Mouse (Mus musculus): ENCODE results near the gene Zfp853. TPM values are rescaled to one million over a fixed set of nuclear protein-coding genes. Genes with fewer than 3 reads are reported as not detected.

Gene Zfp853
- total RNA-seq, 4 experiments from 2014 or later: not detected

DNA sequence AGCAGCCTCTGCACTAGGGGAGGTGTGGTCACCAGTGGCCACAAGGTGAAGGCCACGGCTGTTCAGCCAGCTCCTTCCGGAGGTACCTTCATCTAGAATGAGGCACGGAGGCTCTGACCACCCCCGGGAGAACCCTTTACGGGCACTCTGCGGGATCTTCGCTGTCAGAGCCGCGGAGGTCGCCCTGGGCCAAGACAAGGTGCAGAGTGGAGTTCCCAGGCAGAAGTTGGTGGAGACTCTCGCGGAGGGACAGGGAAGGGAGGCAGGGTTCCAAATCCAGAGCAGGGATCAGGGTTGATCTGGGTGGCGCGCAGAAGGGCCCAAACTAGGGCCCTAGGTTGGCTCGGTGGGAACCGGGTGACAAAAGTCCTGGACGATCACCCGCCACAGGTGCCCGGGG is 544 bp downstream of the Zfp853 start:
- no peak for DNase-seq (ENCODE audit: low spot score in 2 of 2)

GRCm38 (mm10) chr5:143289299-143289698 is 4.1 kb downstream of the Zfp853 start:
- DNase-seq (ENCODE audit: low spot score in 2 of 2): no peak

GRCm38 (mm10) chr5:143288378-143288911 is 5.0 kb downstream of the Zfp853 start:
- DNase-seq (ENCODE audit: low spot score in 2 of 2): no peak

DNA sequence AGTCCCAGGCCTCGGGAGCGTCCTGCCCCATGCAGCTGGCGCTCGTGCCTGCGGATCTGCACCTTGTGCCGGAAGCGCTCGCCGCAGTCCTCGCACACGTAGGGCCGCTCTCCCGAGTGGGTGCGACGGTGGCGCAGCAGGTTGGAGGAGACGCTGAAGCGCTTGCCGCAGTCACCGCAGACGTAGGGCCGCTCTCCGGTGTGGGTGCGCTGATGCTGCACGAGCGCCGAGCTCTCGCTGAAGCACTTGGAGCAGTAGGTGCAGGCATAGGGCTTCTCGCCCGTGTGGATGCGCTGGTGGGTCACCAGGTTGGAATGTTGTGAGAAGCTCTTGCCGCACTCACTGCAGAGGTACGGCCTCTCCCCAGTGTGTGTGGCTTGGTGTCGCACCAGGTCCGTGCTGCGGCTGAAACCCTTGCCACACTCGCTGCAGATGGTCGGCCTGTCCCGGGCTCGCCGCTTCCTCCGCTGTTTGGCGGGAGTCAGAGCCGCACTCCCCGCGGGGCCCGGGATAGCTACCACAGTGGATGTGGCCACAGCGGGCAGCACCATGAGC is 5.6 kb downstream of the Zfp853 start:
- no peak for DNase-seq (ENCODE audit: low spot score in 2 of 2)

- no peak for DNase-seq (ENCODE audit: low spot score in 2 of 2)
These were observed 8.7 kb downstream of the Zfp853 start for GRCm38 (mm10) chr5:143284762-143285161.

- no peak for DNase-seq (ENCODE audit: low spot score in 2 of 2)
These were observed 14.2 kb downstream of the Zfp853 start for GRCm38 (mm10) chr5:143279247-143279646.

DNA sequence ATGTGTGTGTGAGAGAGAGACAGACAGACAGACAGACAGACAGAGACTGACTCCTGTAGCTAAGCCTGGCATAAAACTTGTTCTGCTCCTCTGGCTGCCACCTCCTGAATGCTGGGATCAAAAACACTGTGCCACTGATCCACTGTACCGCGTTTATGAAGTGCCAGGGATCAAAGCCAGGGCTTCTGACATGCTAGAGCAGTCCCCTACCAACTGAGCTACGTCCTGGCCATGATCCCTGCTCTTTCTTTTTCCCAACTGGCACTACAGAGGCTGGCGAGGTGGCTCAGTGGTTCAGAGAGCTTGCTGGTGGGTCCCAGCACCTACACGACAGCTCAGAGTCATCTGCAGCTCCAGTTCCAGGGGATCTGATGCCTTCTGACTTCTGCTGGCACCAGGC is 17.7 kb downstream of the Zfp853 start:
- DNase-seq (ENCODE audit: low spot score in 2 of 2): no peak

- DNase-seq (ENCODE audit: low spot score in 2 of 2): no peak
These were observed 20.7 kb downstream of the Zfp853 start for GRCm38 (mm10) chr5:143272540-143273330.

- no peak for DNase-seq (ENCODE audit: low spot score in 2 of 2)
These were observed 21.3 kb downstream of the Zfp853 start for GRCm38 (mm10) chr5:143272108-143272507.

- no peak for DNase-seq (ENCODE audit: low spot score in 2 of 2)
These were observed 21.8 kb downstream of the Zfp853 start for GRCm38 (mm10) chr5:143271642-143272041.

DNA sequence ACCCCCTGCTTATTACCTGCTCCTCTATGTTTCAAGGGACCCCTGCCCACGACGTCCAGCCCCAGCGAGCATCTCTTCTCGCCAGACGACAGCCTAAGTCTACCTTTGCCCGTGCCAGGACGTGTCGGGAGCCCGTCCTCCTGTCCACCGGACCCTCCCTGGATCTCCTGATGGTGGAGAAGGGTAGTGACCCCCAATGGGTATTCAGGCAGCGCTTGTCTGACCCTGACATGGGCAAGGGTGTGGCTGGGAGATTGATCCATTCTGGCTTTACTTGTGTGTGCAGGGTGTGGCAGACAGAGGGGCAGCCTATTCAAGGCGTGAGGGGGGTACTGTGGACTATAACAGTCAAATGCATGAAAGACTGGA is 23.3 kb downstream of the Zfp853 start:
- no peak for DNase-seq (ENCODE audit: low spot score in 2 of 2)

GRCm38 (mm10) chr5:143269363-143270150 is 23.9 kb downstream of the Zfp853 start, which contains the start of gene Zfp316:
Gene Zfp316 (minus strand): TSS chr5:143270022.
- DNase-seq (ENCODE audit: low spot score in 2 of 2): peak; percentile 51 to 63

DNA sequence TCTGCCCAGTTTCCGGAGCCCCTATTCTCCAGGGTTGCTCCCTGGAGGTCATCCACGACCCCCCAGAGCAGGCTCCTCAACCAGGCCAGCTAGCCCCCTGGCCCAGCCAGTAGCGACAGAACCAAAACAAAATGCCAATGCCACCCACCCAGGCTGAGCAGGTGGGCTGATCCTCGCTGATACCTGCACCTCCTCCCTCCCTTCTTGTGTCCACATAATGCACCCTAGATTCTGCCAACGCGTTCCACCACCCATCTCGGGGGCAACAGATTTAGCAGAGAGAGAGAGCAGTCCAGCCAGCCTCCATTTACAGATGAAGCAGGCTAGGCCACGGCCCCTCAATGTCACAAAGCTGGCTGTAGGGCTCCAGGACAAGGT is 24.4 kb downstream of the Zfp853 start:
- no peak for DNase-seq (ENCODE audit: low spot score in 2 of 2)

GRCm38 (mm10) chr5:143266794-143267193 is 26.6 kb downstream of the Zfp853 start:
- DNase-seq (ENCODE audit: low spot score in 2 of 2): no peak

DNA sequence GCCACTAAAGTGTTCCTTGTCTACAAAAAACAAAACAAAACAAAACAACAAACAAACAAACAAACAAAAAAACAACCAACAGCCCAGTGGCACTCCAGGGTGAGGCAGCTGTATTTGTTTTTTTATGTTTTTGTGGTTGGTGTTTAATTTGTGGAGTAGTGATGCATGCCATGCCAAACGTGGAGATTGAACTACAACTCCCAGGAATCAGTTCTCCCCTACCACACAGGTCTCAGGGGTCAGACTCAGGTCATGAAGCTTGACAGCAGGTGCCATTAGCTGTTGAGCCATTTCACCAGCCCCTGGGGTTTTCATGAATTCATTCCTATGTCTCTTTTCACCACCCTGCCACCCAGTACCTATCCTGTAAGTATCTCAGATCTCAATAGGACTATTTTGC is 28.0 kb downstream of the Zfp853 start:
- no peak for DNase-seq (ENCODE audit: low spot score in 2 of 2)

DNA sequence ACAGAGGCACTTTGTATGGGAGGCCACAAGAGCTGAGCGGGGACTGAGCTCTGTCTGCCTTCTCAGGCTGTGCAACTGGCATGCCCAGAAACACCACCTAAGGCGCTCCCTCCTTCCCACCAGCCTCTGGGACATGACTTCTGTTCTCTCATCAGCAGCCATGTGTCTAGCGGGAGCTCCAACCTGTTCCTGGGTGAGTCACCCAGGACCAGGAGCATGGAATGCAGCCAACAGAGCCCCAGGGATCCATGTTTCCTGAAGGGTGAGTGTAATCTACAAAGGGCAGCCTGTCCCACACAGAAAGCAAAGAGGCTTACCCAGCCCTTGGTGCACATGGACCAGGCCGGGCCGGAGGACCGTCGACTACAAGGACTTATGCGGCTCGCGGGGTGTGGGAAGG is 28.7 kb downstream of the Zfp853 start:
- DNase-seq (ENCODE audit: low spot score in 2 of 2): no peak

DNA sequence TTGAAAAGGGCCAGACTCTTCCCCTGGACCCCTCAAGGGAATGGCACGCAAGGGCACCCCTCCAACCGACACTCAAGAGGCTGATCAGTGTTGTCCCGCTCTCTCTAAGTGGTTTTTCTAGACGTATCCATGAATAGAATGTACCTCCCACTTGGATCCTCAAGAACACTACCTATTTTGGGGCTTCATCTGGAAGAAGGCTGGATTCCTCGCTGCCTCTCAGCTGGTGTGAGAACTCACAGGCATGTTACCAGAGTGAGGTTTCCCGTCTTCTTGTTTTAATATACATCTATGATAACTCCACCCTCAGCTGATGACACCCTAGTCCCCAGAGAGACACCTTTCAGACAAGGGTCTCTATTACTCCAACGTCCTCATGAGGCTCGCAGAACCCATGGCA is 31.8 kb downstream of the Zfp853 start:
- DNase-seq (ENCODE audit: low spot score in 2 of 2): no peak

DNA sequence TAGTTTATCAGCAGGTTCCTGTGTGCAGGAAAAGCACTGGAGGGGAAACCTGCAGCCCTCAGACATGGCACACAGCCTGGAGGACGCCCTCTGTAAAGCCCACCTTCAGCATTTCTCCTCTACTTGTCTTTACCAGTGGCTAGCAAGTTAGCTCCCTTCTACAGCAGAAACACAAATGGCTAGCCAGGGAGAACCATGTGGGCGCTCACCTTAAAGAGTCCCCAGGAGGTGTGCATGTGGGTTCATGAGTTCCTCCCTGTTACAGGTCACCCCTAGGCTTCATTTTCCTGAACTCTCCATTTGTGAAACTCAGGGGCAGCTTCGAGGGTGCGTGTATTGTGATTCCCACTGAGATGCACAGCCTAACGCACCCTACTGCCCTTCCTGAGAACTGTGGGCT is 37.6 kb downstream of the Zfp853 start:
- DNase-seq (ENCODE audit: low spot score in 2 of 2): no peak

DNA sequence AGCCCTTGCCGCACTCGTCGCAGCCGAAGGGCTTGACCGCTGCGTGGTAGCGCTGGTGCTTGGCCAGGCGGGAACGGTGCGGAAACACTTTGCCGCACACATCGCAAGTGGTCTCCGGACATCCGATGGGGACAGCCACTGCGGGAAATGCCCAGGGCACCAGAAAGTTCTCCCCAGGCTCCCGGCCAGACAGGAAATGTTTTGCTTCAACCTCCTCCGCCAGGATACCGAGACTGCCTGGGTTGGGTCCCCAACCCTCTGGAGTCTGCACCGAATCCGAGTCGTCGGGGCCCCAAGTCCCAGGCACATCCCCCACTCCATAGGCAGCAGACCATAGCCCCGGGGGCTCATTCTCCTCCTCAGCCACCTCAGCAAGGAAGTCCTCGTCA is 38.3 kb downstream of the Zfp853 start:
- no peak for DNase-seq (ENCODE audit: low spot score in 2 of 2)

GRCm38 (mm10) chr5:143254487-143255130 is 38.8 kb downstream of the Zfp853 start:
- no peak for DNase-seq (ENCODE audit: low spot score in 2 of 2)

DNA sequence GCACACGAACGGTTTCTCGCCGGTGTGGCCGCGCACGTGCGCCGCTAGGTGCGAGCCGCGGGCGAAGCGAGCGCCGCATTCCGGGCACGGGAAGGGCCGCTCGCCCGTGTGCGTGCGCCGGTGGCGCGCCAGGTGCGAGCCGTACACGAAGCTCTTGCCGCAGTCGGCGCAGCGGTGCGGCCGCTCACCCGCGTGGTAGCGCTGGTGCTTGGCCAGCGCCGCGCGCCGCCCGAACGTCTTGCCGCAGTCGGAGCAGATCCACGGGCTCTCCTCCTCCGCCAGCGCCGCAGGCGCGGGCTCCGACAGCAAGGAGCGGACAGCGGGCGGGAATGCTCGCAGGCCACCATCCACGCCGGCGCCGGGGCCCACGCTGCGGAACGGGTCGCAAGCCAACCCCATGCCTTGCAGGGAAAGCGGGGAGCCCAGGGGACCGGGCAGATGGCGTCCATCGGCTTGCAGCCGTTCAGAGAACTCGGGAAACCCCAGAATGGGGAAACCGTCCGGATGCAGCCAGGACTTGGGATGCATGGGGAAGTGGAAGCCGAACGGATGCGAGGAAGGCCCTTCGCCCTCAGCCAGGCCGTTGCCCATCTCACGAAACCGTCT is 39.4 kb downstream of the Zfp853 start:
- no peak for DNase-seq (ENCODE audit: low spot score in 2 of 2)
